Mouse (Mus musculus) midbrain, embryonic 14.5 days (tissue): ENCODE data around the gene Hist1h4c. TPM values are rescaled to one million over a fixed set of nuclear protein-coding genes. Genes with fewer than 3 reads are reported as not detected.
A peak's percentile ranks its signal among the peaks of the same experiment; 100 is the strongest.
"Not testable (repeated sequence)": the region's sequence is repeated elsewhere in the genome, so short reads cannot be mapped to it uniquely, and the experiment has no call there.

Experiments
- ATAC-seq: fragments of 200-750 bp; cut with Nextera tagmentation; 2 replicates; pipeline ENCODE4 v1.8.0; 2017; ENCODE audit warnings: moderate number of reproducible peaks, moderate library complexity; ENCODE audit not compliant: low FRiP score, low TSS enrichment
- DNase-seq: peaks from one replicate; pipeline ENCODE4 v3.0.0-alpha.2; 2015
- H3K27ac ChIP-seq: fragments of 300-500 bp; sonication (generic); replicated peaks from 2 replicates; pipeline ENCODE4 v1.5.1; 2014; ENCODE audit warnings: mild to moderate bottlenecking, low read depth, low read length, moderate library complexity
- H3K27me3 ChIP-seq: fragments of 300-500 bp; sonication (generic); 2 replicates; pipeline ENCODE4 v1.6.1; 2014; ENCODE audit warnings: low read length, control low read depth, mixed read lengths; ENCODE audit not compliant: control insufficient read depth, insufficient read depth
- H3K36me3 ChIP-seq: fragments of 300-500 bp; sonication (generic); 2 replicates; pipeline ENCODE4 v1.6.1; 2014; ENCODE audit warnings: low read length, control low read depth; ENCODE audit not compliant: control insufficient read depth, insufficient read depth
- H3K4me1 ChIP-seq: fragments of 300-500 bp; sonication (generic); 2 replicates; pipeline ENCODE4 v1.6.1; 2014; ENCODE audit warnings: mild to moderate bottlenecking, antibody characterized with exemption, low read length, control low read depth; ENCODE audit not compliant: control insufficient read depth, insufficient read depth
- H3K4me2 ChIP-seq: fragments of 300-500 bp; sonication (generic); 2 replicates; pipeline ENCODE4 v1.6.1; 2014; ENCODE audit warnings: mild to moderate bottlenecking, low read length, moderate library complexity
- H3K4me3 ChIP-seq: fragments of 300-500 bp; sonication (generic); replicated peaks from 2 replicates; pipeline ENCODE4 v1.5.1; 2014; ENCODE audit warnings: low read depth, low read length
- H3K9ac ChIP-seq: fragments of 300-500 bp; sonication (generic); replicated peaks from 2 replicates; pipeline ENCODE4 v1.6.1; 2014; ENCODE audit warnings: mild to moderate bottlenecking, low read length, moderate library complexity
- H3K9me3 ChIP-seq: fragments of 300-500 bp; sonication (generic); 2 replicates; pipeline ENCODE4 v1.6.1; 2016; ENCODE audit warnings: low read length, control low read depth, mixed read lengths; ENCODE audit not compliant: control insufficient read depth
- WGBS: fragments of 180-500 bp; shearing (Covaris S2); extraction: QIAGEN DNeasy Blood & Tissue Kit; methylation state at CpG from one replicate; pipeline ENCODE4 v1.1.7; 2014; 5-methylcytosine and 5-hydroxymethylcytosine counted together
- polyA plus RNA-seq: library from polyadenylated mRNA; unstranded; fragments of >200 nt; fragmentation: Nextera tagmentation; extraction: Ambion mirVana; gene quantifications from 2 replicates; pipeline ENCODE4 v1.2.1, GENCODE M21; 2014

Gene Hist1h4c
- polyA plus RNA-seq, 1 experiment from 2014 or later: 4.3 TPM

- H3K9me3 ChIP-seq, H3K27ac ChIP-seq, ATAC-seq, H3K4me1 ChIP-seq, H3K4me2 ChIP-seq, H3K36me3 ChIP-seq, H3K4me3 ChIP-seq, H3K9ac ChIP-seq, H3K27me3 ChIP-seq, DNase-seq: not testable (repeated sequence)
- 92% methylated on average over 2 of the region's 2 CpGs for WGBS
Measured at GRCm38 (mm10) chr13:23702801-23703200, 4.5 kb upstream of the Hist1h4c start.

- WGBS: 88% methylated on average over 4 of the region's 4 CpGs
- ATAC-seq (no peak), DNase-seq (no peak)
- Histone ChIP-seq H3K27me3 (no peaks in the 10 kb centered on the region), H3K4me1 (peaks cover 7% of the 10 kb centered on the region; the same call in 1 of the 2 replicates), H3K4me2 (no peak overlapping the region), H3K4me3 (no peak overlapping the region), H3K9me3 (no peaks in the 10 kb centered on the region), H3K36me3 (no peaks in the 10 kb centered on the region), H3K9ac (no peak overlapping the region), H3K27ac (no peak overlapping the region)
Measured at GRCm38 (mm10) chr13:23702220-23702619, 4.0 kb upstream of the Hist1h4c start.

- ATAC-seq: peak; percentile 48; the same call in 1 of the 2 replicates
- peak; percentile 84 for DNase-seq
- peaks cover 7% of the 10 kb centered on the region; the same call in 1 of the 2 replicates for H3K4me1 ChIP-seq
- H3K27ac ChIP-seq: no peak overlapping the region
- no peak overlapping the region for H3K4me3 ChIP-seq
- no peaks in the 10 kb centered on the region for H3K27me3 ChIP-seq
- no peak overlapping the region for H3K9ac ChIP-seq
- H3K9me3 ChIP-seq: no peaks in the 10 kb centered on the region
- no peak overlapping the region for H3K4me2 ChIP-seq
- WGBS: 28% methylated on average over 8 of the region's 8 CpGs
- H3K36me3 ChIP-seq: no peaks in the 10 kb centered on the region
Measured at GRCm38 (mm10) chr13:23700786-23701520, 2.7 kb upstream of the Hist1h4c start.

- Histone ChIP-seq H3K4me3 (no peak overlapping the region), H3K4me1 (peaks cover 7% of the 10 kb centered on the region; the same call in 1 of the 2 replicates), H3K27ac (no peak overlapping the region), H3K9ac (no peak overlapping the region), H3K36me3 (no peaks in the 10 kb centered on the region), H3K4me2 (no peak overlapping the region), H3K27me3 (no peaks in the 10 kb centered on the region), H3K9me3 (no peaks in the 10 kb centered on the region)
- ATAC-seq (no peak), DNase-seq (no peak)
- 67% methylated on average over 3 of the region's 3 CpGs for WGBS
Measured at GRCm38 (mm10) chr13:23699767-23700166, 1.5 kb upstream of the Hist1h4c start.

- no peak for ATAC-seq
- peaks cover 7% of the 10 kb centered on the region; the same call in 1 of the 2 replicates for H3K4me1 ChIP-seq
- no peaks in the 10 kb centered on the region for H3K36me3 ChIP-seq
- no peak overlapping the region for H3K4me3 ChIP-seq
- no peak overlapping the region for H3K27ac ChIP-seq
- no peaks in the 10 kb centered on the region for H3K9me3 ChIP-seq
- H3K4me2 ChIP-seq: peak overlapping the region; percentile 83
- H3K9ac ChIP-seq: no peak overlapping the region
- H3K27me3 ChIP-seq: no peaks in the 10 kb centered on the region
- WGBS: 55% methylated on average over 6 of the region's 6 CpGs
- no peak for DNase-seq
Measured at GRCm38 (mm10) chr13:23698996-23699395, 742 bp upstream of the Hist1h4c start.

GRCm38 (mm10) chr13:23697491-23698299 lies 559 bp downstream of the Hist1h4c start:
- no peaks in the 10 kb centered on the region for H3K9me3 ChIP-seq
- peak overlapping the region; percentile 42 for H3K4me3 ChIP-seq
- WGBS: under 1% methylated on average over 23 of the region's 32 CpGs
- ATAC-seq (peak; percentile 84), DNase-seq (peak; percentile 83)
- peak overlapping the region; percentile 84 for H3K27ac ChIP-seq
- peak overlapping the region; percentile 83 for H3K4me2 ChIP-seq
- no peaks in the 10 kb centered on the region for H3K36me3 ChIP-seq
- H3K9ac ChIP-seq: peak overlapping the region; percentile 55
- H3K27me3 ChIP-seq: no peaks in the 10 kb centered on the region
- peaks cover 7% of the 10 kb centered on the region; the same call in 1 of the 2 replicates for H3K4me1 ChIP-seq

GRCm38 (mm10) chr13:23696061-23696474 lies 2.2 kb downstream of the Hist1h4c start:
- Histone ChIP-seq H3K36me3 (no peaks in the 10 kb centered on the region), H3K9ac (no peak overlapping the region), H3K27me3 (no peaks in the 10 kb centered on the region), H3K27ac (no peak overlapping the region), H3K4me3 (no peak overlapping the region), H3K4me1 (peaks cover 7% of the 10 kb centered on the region; the same call in 1 of the 2 replicates), H3K9me3 (no peaks in the 10 kb centered on the region), H3K4me2 (no peak overlapping the region)
- ATAC-seq (no peak), DNase-seq (no peak)
- WGBS: 58% methylated on average over 15 of the region's 15 CpGs

GRCm38 (mm10) chr13:23695514-23695913 lies 2.7 kb downstream of the Hist1h4c start, which contains the start of gene Hist1h1t:
Gene Hist1h1t (plus strand): TSS chr13:23695814.
- Histone ChIP-seq H3K4me2 (no peak within 1 kb of the TSS), H3K27me3 (no peaks in the 10 kb centered on the region), H3K27ac (no peak within 1 kb of the TSS), H3K4me3 (no peak within 1 kb of the TSS), H3K36me3 (no peaks in the 10 kb centered on the region), H3K9me3 (no peaks in the 10 kb centered on the region), H3K4me1 (peaks cover 7% of the 10 kb centered on the region; the same call in 1 of the 2 replicates), H3K9ac (no peak within 1 kb of the TSS)
- DNase-seq: no peak
- no peak for ATAC-seq
- WGBS: 55% methylated on average over 13 of the region's 13 CpGs
